Mouse (Mus musculus) layer of hippocampus, adult 9-11 months (tissue): ENCODE results near the gene Mitf.

Experiments used
- DNase-seq: peaks from one replicate; pipeline ENCODE4 v3.0.0; 2022

The Mitf gene

GRCm38 (mm10) chr6:97806781-97807743 is at the start of gene Mitf:
TSS of gene Mitf (plus strand) at chr6:97807052.
- peak; percentile 96 for DNase-seq

- DNase-seq: no peak
Observed at GRCm38 (mm10) chr6:97757361-97757760, 49.5 kb upstream of the Mitf start.

GRCm38 (mm10) chr6:97758884-97759283 is 48.0 kb upstream of the Mitf start:
- DNase-seq: no peak

GRCm38 (mm10) chr6:97759301-97759700 is 47.6 kb upstream of the Mitf start:
- peak; percentile 24 for DNase-seq

GRCm38 (mm10) chr6:97761326-97761725 is 45.5 kb upstream of the Mitf start:
- DNase-seq: peak; percentile 21

- no peak for DNase-seq
Observed at GRCm38 (mm10) chr6:97763970-97764369, 42.9 kb upstream of the Mitf start.

GRCm38 (mm10) chr6:97767836-97768235 is 39.0 kb upstream of the Mitf start:
- peak; percentile 30 for DNase-seq

GRCm38 (mm10) chr6:97769549-97769948 is 37.3 kb upstream of the Mitf start:
- DNase-seq: no peak

GRCm38 (mm10) chr6:97781316-97781715 is 25.5 kb upstream of the Mitf start:
- no peak for DNase-seq

GRCm38 (mm10) chr6:97782291-97782690 is 24.6 kb upstream of the Mitf start:
- no peak for DNase-seq

GRCm38 (mm10) chr6:97786871-97787270 is 20.0 kb upstream of the Mitf start:
- DNase-seq: no peak

GRCm38 (mm10) chr6:97788361-97788974 is 18.4 kb upstream of the Mitf start:
- no peak for DNase-seq

- DNase-seq: no peak
Observed at GRCm38 (mm10) chr6:97789700-97790099, 17.2 kb upstream of the Mitf start.

- DNase-seq: no peak
Observed at GRCm38 (mm10) chr6:97792104-97792503, 14.7 kb upstream of the Mitf start.

GRCm38 (mm10) chr6:97795175-97795574 is 11.7 kb upstream of the Mitf start:
- DNase-seq: no peak

GRCm38 (mm10) chr6:97800615-97801014 is 6.2 kb upstream of the Mitf start:
- DNase-seq: no peak

- no peak for DNase-seq
Observed at GRCm38 (mm10) chr6:97806051-97806450, 801 bp upstream of the Mitf start.

GRCm38 (mm10) chr6:97814191-97814590 is 7.3 kb downstream of the Mitf start:
- no peak for DNase-seq

- no peak for DNase-seq
Observed at GRCm38 (mm10) chr6:97815723-97816122, 8.9 kb downstream of the Mitf start.

- DNase-seq: no peak
Observed at GRCm38 (mm10) chr6:97816806-97817205, 10.0 kb downstream of the Mitf start.

GRCm38 (mm10) chr6:97818128-97818527 is 11.3 kb downstream of the Mitf start:
- no peak for DNase-seq

- DNase-seq: no peak
Observed at GRCm38 (mm10) chr6:97818948-97819347, 12.1 kb downstream of the Mitf start.

GRCm38 (mm10) chr6:97820505-97820904 is 13.7 kb downstream of the Mitf start:
- peak; percentile 61 for DNase-seq

- DNase-seq: no peak
Observed at GRCm38 (mm10) chr6:97821811-97822210, 15.0 kb downstream of the Mitf start.
